Mouse (Mus musculus) testis, adult 2 months (tissue): ENCODE measurements around the gene Gnptab.

ENCODE experiments used
- CTCF ChIP-seq: fragments of 200-500 bp; IDR thresholded peaks from 2 replicates; pipeline ENCODE4 v1.5.1; 2012; ENCODE audit warnings: low read depth, mild to moderate bottlenecking, inconsistent platforms, low read length, moderate library complexity; ENCODE audit not compliant: control insufficient read depth, insufficient read depth, insufficient replicate concordance
- POLR2A ChIP-seq: fragments of 200-500 bp; IDR thresholded peaks from 2 replicates; pipeline ENCODE4 v1.6.1; 2012; ENCODE audit warnings: low read depth, mild to moderate bottlenecking, inconsistent platforms, low read length, moderate library complexity; ENCODE audit not compliant: control insufficient read depth

DNA sequence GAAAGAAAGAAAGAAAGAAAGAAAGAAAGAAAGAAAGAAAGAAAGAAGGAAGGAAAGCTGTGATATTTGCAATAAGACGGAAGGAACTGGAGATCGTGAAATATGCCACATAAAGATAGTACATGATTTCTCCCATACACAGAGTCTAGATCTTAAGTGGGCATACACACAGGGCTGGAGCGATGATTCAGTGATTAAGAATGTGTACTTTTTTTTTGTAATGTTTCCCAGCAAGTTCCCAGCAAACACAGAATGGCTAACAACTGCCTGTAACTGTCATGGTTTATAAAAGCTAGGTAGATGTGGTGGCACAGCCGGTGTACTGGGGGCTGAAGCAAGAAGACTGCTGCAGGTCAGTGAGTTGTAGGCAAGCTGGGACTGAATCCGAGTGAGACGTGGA is 73.1 kb downstream of the Gnptab start:
- no peak for TF ChIP-seq POLR2A
- no peak for TF ChIP-seq CTCF
